Mouse (Mus musculus): ENCODE measurements around the gene Bdh2. TPM values are rescaled to one million over a fixed set of nuclear protein-coding genes. Genes with fewer than 3 reads are reported as not detected.

The Bdh2 gene
- polyA plus RNA-seq, 1 experiment from 2014 or later: 5.8 TPM

DNA sequence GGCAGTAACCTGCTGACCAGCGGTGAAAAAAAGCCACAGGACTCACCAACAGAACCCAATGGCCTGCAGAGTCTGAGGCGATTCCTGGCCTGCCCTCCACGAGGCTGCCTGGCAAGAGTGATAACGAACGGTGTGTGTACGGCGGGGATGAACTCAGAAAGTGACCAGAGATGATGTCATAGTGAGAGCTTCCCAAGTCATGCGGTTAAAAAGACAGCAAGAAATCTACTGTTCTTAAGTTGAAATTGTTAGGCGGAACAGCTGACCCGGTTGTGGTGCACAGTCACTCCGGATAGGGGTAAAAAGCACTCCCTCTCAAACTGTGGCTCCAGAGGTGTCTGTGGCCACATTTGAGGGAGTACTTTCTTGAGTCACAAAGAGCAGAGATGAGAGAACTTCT, 37.3 kb downstream of the Bdh2 start:
- DNase-seq (ENCODE audit: low spot score) (no peak), ATAC-seq (no peak)
- H3K27ac ChIP-seq (ENCODE audit: low read length): no peak overlapping the region
- no peaks in the 10 kb centered on the region for H3K27me3 ChIP-seq (replicated peaks; ENCODE audit: insufficient read depth, low read length)
- no peaks in the 10 kb centered on the region for H3K36me3 ChIP-seq (ENCODE audit: insufficient read depth, low read length)
- H3K4me3 ChIP-seq (ENCODE audit: low read depth, low read length): no peak overlapping the region
- WGBS: 78% methylated on average over 11 of the region's 11 CpGs
- no peaks in the 10 kb centered on the region for H3K4me1 ChIP-seq (ENCODE audit: insufficient read depth, low read depth, low read length)
- no peak overlapping the region for H3K9ac ChIP-seq (replicated peaks; ENCODE audit: low read depth)
- TF ChIP-seq CTCF (IDR thresholded peaks at IDR 0.05) (no peak), EP300 (IDR thresholded peaks at IDR 0.05) (no peak)
- H3K9me3 ChIP-seq (ENCODE audit: low read length): no peaks in the 10 kb centered on the region
- no peak overlapping the region for H3K4me2 ChIP-seq (replicated peaks; ENCODE audit: low read depth, low read length)

DNA sequence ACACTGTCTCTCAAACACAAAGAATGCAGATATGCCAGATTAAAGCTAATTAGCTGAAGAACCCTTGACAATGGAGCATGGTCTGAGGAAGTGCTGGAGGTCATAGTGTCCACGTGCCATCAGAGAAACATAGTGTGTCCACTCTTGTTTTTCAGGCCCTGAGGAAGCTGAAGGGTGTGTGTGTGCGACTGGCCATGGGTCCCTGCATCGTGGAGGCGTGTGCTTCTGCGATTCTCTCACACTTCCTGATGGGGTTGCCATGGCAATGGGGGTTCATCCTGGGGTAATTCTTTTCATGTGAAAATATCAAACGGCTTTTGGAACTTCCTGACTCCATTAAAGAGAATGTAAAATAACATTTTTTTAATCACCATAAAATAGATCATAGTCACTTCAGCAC, 43.3 kb downstream of the Bdh2 start:
- TF ChIP-seq CTCF (IDR thresholded peaks at IDR 0.05): no peak
- TF ChIP-seq EP300 (IDR thresholded peaks at IDR 0.05): no peak
- Histone ChIP-seq H3K27ac (ENCODE audit: low read length) (no peak overlapping the region), H3K4me3 (ENCODE audit: low read depth, low read length) (no peak overlapping the region), H3K27me3 (replicated peaks; ENCODE audit: insufficient read depth, low read length) (no peaks in the 10 kb centered on the region), H3K4me2 (replicated peaks; ENCODE audit: low read depth, low read length) (no peak overlapping the region), H3K9ac (replicated peaks; ENCODE audit: low read depth) (no peak overlapping the region), H3K36me3 (ENCODE audit: insufficient read depth, low read length) (no peaks in the 10 kb centered on the region), H3K9me3 (ENCODE audit: low read length) (no peaks in the 10 kb centered on the region), H3K4me1 (ENCODE audit: insufficient read depth, low read depth, low read length) (no peaks in the 10 kb centered on the region)
- WGBS: 36% methylated on average over 6 of the region's 6 CpGs
- no peak for DNase-seq (ENCODE audit: low spot score)
- no peak for ATAC-seq

DNA sequence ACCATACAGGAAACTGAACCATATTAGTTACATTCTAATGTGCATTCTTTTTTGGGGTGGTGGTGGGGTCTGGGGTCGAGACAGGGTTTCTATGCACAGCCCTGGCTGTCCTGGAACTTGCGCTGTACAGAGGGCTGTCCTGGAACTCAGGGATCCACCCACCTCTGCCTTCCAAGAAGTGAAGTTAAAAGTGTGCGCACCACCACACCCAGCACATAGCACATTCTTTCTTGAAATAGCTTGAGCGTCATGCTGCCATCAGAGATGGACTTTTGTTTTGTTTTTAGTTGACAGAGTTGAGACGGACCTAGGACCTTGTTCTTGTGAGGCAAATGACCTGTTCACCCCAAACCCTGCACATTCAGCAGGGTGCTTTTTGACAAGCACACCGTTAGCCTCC, 46.2 kb downstream of the Bdh2 start:
- DNase-seq (ENCODE audit: low spot score) (no peak), ATAC-seq (no peak)
- Histone ChIP-seq H3K4me1 (ENCODE audit: insufficient read depth, low read depth, low read length) (no peaks in the 10 kb centered on the region), H3K9me3 (ENCODE audit: low read length) (no peaks in the 10 kb centered on the region), H3K27ac (ENCODE audit: low read length) (no peak overlapping the region), H3K4me2 (replicated peaks; ENCODE audit: low read depth, low read length) (no peak overlapping the region), H3K9ac (replicated peaks; ENCODE audit: low read depth) (no peak overlapping the region), H3K36me3 (ENCODE audit: insufficient read depth, low read length) (no peaks in the 10 kb centered on the region), H3K4me3 (ENCODE audit: low read depth, low read length) (no peak overlapping the region), H3K27me3 (replicated peaks; ENCODE audit: insufficient read depth, low read length) (no peaks in the 10 kb centered on the region)
- TF ChIP-seq CTCF (IDR thresholded peaks at IDR 0.05): no peak
- 54% methylated on average over 6 of the region's 6 CpGs for WGBS

DNA sequence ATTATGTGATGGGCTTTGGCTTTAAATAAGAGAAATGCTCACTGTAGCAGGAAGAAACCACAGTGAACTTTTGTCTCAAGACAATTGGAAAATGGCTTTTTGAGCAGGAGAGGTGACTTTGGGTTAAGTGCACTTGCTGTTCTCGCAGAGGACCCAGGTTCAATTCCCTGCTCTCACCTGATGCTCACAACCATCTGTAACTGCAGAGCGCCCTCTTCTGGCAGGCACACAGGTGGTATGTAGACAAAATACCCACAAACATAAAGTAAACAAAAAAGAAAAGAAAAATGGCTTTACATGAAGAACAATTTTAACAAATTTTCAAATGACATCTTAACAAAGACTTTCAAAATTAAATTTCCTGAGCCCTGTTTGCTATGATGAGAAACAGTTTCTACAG, 46.6 kb downstream of the Bdh2 start:
- no peak for ATAC-seq
- TF ChIP-seq EP300 (IDR thresholded peaks at IDR 0.05) (no peak), CTCF (IDR thresholded peaks at IDR 0.05) (peak; percentile 52)
- no peak overlapping the region for H3K4me2 ChIP-seq (replicated peaks; ENCODE audit: low read depth, low read length)
- no peak for DNase-seq (ENCODE audit: low spot score)
- H3K4me3 ChIP-seq (ENCODE audit: low read depth, low read length): no peak overlapping the region
- H3K36me3 ChIP-seq (ENCODE audit: insufficient read depth, low read length): no peaks in the 10 kb centered on the region
- H3K27me3 ChIP-seq (replicated peaks; ENCODE audit: insufficient read depth, low read length): no peaks in the 10 kb centered on the region
- no peak overlapping the region for H3K9ac ChIP-seq (replicated peaks; ENCODE audit: low read depth)
- no peaks in the 10 kb centered on the region for H3K9me3 ChIP-seq (ENCODE audit: low read length)
- 59% methylated on average over 2 of the region's 2 CpGs for WGBS
- no peak overlapping the region for H3K27ac ChIP-seq (ENCODE audit: low read length)
- H3K4me1 ChIP-seq (ENCODE audit: insufficient read depth, low read depth, low read length): no peaks in the 10 kb centered on the region

DNA sequence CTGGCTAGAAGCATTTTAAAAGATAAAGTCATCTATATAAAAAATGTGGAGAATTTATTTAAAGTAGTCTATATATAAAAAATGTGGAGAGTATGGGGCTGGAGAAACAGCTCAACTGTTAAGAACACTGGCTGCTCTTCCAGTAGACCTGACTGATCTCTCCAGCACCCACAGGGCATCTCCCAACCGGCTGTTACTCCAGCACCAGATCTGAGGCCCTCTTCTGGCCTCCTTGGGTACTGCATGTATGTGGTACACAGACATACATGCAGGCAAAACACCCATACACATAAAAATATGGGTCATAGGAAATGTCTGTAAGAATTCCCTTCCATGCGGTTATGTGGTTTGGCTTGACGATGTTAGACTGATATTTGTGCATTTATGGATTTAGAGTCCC, 47.5 kb downstream of the Bdh2 start:
- WGBS: 51% methylated on average over 3 of the region's 3 CpGs
- Histone ChIP-seq H3K9me3 (ENCODE audit: low read length) (no peaks in the 10 kb centered on the region), H3K9ac (replicated peaks; ENCODE audit: low read depth) (no peak overlapping the region), H3K4me2 (replicated peaks; ENCODE audit: low read depth, low read length) (no peak overlapping the region), H3K4me3 (ENCODE audit: low read depth, low read length) (no peak overlapping the region), H3K27me3 (replicated peaks; ENCODE audit: insufficient read depth, low read length) (no peaks in the 10 kb centered on the region), H3K4me1 (ENCODE audit: insufficient read depth, low read depth, low read length) (no peaks in the 10 kb centered on the region), H3K27ac (ENCODE audit: low read length) (no peak overlapping the region), H3K36me3 (ENCODE audit: insufficient read depth, low read length) (no peaks in the 10 kb centered on the region)
- no peak for ATAC-seq
- TF ChIP-seq EP300 (IDR thresholded peaks at IDR 0.05) (no peak), CTCF (IDR thresholded peaks at IDR 0.05) (peak; percentile 73)
- peak; percentile 56 for DNase-seq (ENCODE audit: low spot score)

DNA sequence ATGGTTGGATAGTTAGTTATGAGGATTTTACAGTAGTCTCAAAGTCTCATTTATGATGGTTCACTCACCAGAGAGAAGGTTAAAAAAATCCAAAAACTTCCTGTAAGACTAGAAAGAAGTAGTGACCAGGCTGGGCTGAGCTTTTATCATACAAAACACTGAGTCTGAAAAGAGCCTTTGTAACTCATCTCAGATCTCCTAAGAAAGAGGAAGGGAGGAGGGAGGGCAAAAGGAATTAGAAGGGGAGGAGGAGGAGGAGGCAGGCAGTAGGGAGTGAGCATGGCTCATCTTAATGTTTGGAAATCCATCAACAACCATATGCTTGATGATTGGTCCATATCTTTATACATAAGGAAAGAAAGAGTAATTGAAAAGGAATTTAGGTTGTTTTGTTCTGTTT, 51.7 kb downstream of the Bdh2 start:
- TF ChIP-seq CTCF (IDR thresholded peaks at IDR 0.05) (no peak), EP300 (IDR thresholded peaks at IDR 0.05) (no peak)
- no peak overlapping the region for H3K9ac ChIP-seq (replicated peaks; ENCODE audit: low read depth)
- no peaks in the 10 kb centered on the region for H3K4me1 ChIP-seq (ENCODE audit: insufficient read depth, low read depth, low read length)
- no peak for DNase-seq (ENCODE audit: low spot score)
- no peaks in the 10 kb centered on the region for H3K36me3 ChIP-seq (ENCODE audit: insufficient read depth, low read length)
- H3K27me3 ChIP-seq (replicated peaks; ENCODE audit: insufficient read depth, low read length): no peaks in the 10 kb centered on the region
- no peaks in the 10 kb centered on the region for H3K9me3 ChIP-seq (ENCODE audit: low read length)
- no peak for ATAC-seq
- H3K4me2 ChIP-seq (replicated peaks; ENCODE audit: low read depth, low read length): no peak overlapping the region
- no peak overlapping the region for H3K27ac ChIP-seq (ENCODE audit: low read length)
- no peak overlapping the region for H3K4me3 ChIP-seq (ENCODE audit: low read depth, low read length)

GRCm38 (mm10) chr3:135333763-135334162, 52.7 kb downstream of the Bdh2 start:
- no peak for ATAC-seq
- no peaks in the 10 kb centered on the region for H3K9me3 ChIP-seq (ENCODE audit: low read length)
- H3K4me1 ChIP-seq (ENCODE audit: insufficient read depth, low read depth, low read length): no peaks in the 10 kb centered on the region
- TF ChIP-seq EP300 (IDR thresholded peaks at IDR 0.05) (no peak), CTCF (IDR thresholded peaks at IDR 0.05) (no peak)
- H3K4me2 ChIP-seq (replicated peaks; ENCODE audit: low read depth, low read length): no peak overlapping the region
- no peak for DNase-seq (ENCODE audit: low spot score)
- H3K9ac ChIP-seq (replicated peaks; ENCODE audit: low read depth): no peak overlapping the region
- no peaks in the 10 kb centered on the region for H3K36me3 ChIP-seq (ENCODE audit: insufficient read depth, low read length)
- no peaks in the 10 kb centered on the region for H3K27me3 ChIP-seq (replicated peaks; ENCODE audit: insufficient read depth, low read length)
- no peak overlapping the region for H3K27ac ChIP-seq (ENCODE audit: low read length)
- 29% methylated on average over 4 of the region's 4 CpGs for WGBS
- H3K4me3 ChIP-seq (ENCODE audit: low read depth, low read length): no peak overlapping the region

Data from lung, postnatal 0 days (tissue).